Mouse (Mus musculus) retina, embryonic 14.5 days (tissue): ENCODE measurements around the gene Csf3.
"Not testable (repeated sequence)": the region's sequence is repeated elsewhere in the genome, so short reads cannot be mapped to it uniquely, and the experiment has no call there.

Experiments used
- DNase-seq: peaks from one replicate; pipeline ENCODE4 v3.0.0-alpha.2; 2015; ENCODE audit warnings: low spot score

Csf3 gene

DNA sequence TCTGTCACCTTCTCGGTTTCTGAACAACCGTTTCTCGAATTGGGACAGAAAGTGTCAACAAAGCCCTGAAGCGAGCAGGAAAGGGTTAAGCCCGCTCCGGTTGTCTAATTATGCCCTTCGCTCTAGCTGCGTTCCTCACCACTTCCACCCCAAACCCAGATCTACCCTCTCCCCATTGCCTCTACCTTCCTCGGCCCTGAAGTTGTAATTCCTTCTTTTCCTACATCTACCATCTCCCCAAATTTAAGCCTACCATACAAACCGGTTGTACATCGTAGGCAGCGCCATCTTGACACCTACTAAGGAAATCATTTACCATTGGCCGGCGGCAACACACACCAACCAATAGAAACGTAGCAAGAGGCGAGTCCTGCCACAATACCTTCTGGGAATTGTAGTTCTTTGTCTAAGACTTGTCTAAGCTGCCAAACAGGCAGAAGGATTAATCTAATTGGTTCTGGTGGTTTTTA lies 28.1 kb downstream of the Csf3 start, which contains the start of gene Med24:
Med24 (minus strand) TSS at position 317 of the 470 bp plus-strand sequence.
- peak; percentile 96 for DNase-seq

GRCm38 (mm10) chr11:98730727-98731126 lies 29.7 kb downstream of the Csf3 start:
- no peak for DNase-seq

DNA sequence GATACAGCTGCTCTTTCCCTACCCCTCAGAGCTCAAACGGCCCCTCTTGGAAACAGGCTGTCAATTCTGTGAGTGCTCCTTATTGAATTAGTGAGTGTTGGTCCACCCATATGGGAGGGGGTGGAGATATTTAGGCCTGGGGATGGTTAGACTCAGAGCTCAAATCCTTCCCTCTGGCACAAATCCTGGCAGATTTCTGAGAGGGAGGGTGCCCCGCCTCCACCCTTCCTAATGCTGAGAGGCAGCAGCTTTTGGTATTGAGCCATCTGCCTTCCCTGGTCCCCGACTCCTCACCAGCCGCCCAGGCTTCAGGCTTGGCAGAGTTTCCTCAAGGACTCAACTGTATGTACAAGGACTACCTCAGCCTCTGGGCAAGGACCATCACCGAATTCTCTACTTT lies 30.1 kb downstream of the Csf3 start:
- DNase-seq: no peak

DNA sequence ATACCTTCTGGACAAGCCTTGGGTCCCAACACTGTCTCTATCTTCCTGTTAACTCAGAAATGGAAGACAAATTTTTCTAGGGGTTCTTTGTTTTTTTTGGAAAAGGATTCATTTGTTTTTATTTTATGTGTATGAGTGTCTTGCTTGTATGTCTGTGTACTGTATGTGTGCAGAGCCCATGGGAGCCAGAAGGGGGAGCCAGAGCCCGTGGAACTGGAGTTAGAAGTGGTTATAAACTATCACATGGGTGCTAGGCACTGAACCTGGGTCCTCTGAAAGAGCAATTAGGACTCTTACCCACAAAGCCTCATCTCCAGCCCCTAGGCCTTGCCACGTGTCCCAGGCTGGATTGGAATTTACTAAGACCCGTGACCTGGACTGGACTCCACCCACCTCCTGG lies 33.0 kb downstream of the Csf3 start:
- no peak for DNase-seq

DNA sequence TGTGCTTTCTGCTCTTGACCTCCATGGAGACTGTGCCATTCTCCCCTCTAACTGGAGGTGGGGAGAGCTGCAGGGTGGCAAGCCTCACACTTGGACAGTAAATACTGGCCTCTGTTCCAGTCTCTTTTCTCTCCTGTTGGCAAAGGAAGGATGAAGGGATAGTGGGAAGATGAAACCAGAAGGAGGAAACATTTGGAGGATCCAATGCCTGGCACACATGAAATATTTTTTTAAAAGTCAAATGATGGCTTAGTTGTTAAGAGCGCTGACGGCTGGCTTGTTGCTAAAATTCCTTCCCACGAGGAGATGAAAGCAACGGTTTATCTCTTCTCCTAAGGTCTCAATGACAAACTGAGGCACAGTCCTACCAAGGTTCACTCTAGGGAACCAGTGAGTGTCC lies 34.0 kb downstream of the Csf3 start:
- no peak for DNase-seq

DNA sequence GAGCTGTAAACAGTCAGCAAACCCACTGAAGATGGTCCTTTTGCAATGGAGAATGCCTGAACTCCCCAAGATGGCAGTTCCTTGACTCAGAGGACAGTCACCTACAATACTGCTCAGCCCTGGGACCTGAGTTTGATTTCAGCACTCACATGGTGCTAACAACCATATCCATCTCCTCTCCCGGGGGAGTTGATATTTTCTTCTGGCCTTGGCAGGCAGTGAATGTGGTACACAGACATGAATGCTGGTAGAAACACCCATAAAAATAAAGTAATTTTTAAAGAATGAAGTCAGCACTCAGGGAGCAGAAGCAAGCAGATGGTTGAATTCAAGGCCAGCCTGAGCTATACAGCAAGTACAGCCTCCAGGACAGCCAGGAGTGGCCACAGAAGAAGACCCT lies 35.1 kb downstream of the Csf3 start:
- no peak for DNase-seq

- DNase-seq: not testable (repeated sequence)
These were observed 36.2 kb downstream of the Csf3 start for GRCm38 (mm10) chr11:98737220-98737619.

- no peak for DNase-seq
These were observed 37.4 kb downstream of the Csf3 start for GRCm38 (mm10) chr11:98738428-98738911.

- no peak for DNase-seq
These were observed 37.9 kb downstream of the Csf3 start for GRCm38 (mm10) chr11:98738925-98739324.

DNA sequence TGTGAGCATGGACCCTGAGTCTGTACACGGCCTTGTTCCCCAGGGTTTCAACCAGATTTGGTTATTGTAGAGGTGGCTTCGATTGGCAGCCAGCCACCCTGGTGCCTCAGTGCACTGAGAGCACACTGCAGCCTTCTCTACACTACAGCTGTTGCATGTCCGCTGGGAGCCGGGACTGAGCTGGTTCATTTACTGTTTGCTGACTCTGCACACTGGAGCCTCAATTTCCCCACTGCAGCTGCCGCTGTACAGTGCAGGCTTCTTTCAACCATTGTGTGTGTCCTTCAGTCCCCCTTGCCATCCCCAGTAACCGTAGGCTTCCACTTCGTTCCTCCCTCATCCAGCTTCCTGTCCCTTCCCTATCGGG lies 38.9 kb downstream of the Csf3 start:
- DNase-seq: peak; percentile 60

DNA sequence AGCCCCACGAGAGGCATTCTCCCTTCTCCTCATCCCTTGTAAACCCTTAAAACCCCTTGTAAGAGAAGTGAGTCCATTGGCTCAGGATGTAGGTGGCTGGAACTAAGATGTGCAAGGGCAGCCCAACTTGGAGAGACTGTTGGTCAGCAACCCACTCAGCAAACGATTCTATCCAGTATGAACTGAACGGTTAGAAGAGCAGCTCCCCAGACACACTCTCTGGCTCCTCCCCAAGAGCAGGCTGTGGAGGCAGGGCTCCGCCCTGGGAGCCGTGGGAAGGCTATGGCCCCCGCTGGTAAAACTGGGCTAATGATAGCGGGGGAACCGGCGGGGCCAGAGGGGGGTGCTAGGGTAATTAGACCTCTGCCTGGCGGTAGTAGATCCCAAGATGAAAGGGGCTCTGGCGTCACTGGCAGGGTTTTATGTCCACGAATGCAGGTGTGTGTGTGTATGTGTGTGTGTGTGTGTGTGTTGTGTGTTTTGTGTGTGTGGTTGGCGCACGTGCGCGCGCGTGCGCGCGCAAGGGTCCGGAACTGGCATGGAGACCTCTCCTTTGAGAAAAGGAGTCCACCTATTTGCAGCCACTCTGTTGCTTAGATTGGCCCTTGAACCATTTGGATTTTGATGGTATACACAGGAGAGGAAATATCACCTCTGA lies 39.5 kb downstream of the Csf3 start, which contains the start of gene Thra:
Thra (plus strand) TSS at position 246 of the 658 bp plus-strand sequence.
- peak; percentile 82 for DNase-seq

GRCm38 (mm10) chr11:98741051-98741620 lies 40.1 kb downstream of the Csf3 start:
- DNase-seq: no peak

DNA sequence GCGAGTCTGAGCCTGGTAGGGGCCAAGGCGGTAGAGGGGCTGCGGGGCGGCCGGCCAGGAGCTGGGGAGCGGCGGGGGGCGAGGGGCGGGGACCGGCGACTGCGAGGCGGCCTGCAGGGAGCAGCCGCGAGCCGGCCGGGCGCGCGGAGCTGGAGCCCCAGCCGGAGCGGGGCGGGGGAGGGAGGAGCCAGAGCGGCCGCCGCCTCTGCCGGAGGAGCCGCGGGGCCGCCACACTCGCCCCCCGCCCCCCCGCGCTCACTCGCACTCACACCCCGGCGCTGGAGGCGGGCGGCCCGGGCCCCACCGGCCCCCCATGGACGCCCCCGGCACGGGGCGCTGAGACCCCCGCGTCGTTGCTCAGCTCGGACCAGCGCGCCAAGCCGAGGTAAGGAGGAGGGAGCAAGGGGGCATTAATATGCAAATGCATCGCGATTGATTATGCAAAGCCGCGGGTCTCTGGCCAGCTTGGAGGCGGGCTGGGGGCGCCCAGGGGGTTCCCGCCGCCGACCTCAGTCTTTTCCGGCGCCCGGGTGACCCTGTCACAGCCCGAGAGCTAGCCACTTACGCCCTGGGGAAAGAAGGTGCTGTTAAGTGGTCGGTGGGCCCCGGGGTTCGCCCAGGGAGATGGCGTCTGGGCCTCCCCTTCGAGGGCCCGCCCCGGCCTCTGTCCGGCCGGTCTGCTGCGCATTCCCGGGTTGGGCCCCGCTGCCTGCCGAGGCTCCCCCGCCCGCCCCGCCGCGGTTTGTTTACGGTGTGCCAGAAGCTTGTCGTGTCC lies 40.7 kb downstream of the Csf3 start:
- peak; percentile 88 for DNase-seq

- DNase-seq: peak; percentile 41
These were observed 41.6 kb downstream of the Csf3 start for GRCm38 (mm10) chr11:98742397-98743291.

DNA sequence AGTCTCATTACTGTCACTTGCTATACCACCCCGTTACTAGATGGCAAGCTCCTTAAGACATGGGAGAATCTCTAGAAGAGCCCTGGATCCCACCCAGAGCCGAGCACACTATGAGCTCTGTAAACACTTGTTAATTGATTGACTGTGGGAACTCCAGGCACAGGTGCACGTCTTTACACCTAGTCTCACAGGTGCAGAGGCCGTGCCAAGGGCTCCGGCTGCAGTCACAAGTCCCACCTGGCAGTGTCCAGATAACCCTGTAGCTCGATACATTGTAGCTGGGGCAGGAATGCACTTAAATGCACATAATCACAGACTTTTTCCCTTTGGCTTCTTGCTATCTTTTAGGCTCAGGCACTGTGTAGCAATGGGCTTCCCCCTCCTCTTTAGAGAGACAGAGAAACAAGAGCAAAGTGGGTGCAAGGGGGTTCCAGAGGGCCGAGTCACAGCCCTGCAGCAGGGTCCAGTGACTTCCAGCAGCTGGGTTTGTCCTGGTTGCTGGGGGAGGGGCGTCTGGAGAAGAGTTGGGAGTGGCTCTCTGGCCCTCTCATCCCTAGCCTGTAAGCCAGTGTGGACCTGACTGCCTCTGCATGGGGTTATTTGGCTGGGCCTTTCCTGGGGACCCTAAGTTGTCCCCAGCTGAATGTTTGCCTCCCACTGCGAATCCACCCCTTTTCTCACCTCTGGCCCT lies 42.7 kb downstream of the Csf3 start:
- DNase-seq: peak; percentile 81

- no peak for DNase-seq
These were observed 43.5 kb downstream of the Csf3 start for GRCm38 (mm10) chr11:98744456-98745019.

GRCm38 (mm10) chr11:98745932-98746853 lies 45.1 kb downstream of the Csf3 start:
- DNase-seq: no peak

- peak; percentile 86 for DNase-seq
These were observed 46.0 kb downstream of the Csf3 start for GRCm38 (mm10) chr11:98746855-98747693.
